Mouse (Mus musculus) forebrain, postnatal 0 days (tissue): ENCODE measurements at regions not wholly inside any gene's neighbourhood (a gene's known extent, or its start where the extent isn't known, plus 50 kb on each side); places are given as distances from the start of the nearest gene placed in this dataset.

Experiments used
- ATAC-seq: fragments of 200-750 bp; cut with Nextera tagmentation; 2 replicates; pipeline ENCODE4 v1.8.0; 2017; ENCODE audit warnings: mild to moderate bottlenecking, moderate library complexity
- DNase-seq: peaks from one replicate; pipeline ENCODE4 v3.0.0-alpha.2; 2015
- H3K27ac ChIP-seq: fragments of 300-500 bp; sonication (generic); 2 replicates; pipeline ENCODE4 v1.5.1; 2014; ENCODE audit warnings: low read depth, mild to moderate bottlenecking, antibody characterized with exemption, low read length, moderate library complexity, mixed read lengths
- H3K27me3 ChIP-seq: fragments of 300-500 bp; sonication (generic); 2 replicates; pipeline ENCODE4 v1.6.1; 2014; ENCODE audit warnings: mild to moderate bottlenecking, low read length, mixed read lengths; ENCODE audit not compliant: insufficient read depth
- H3K36me3 ChIP-seq: fragments of 300-500 bp; sonication (generic); 2 replicates; pipeline ENCODE4 v1.6.1; 2014; ENCODE audit warnings: mild to moderate bottlenecking, moderate library complexity; ENCODE audit not compliant: insufficient read depth
- H3K4me1 ChIP-seq: fragments of 300-500 bp; sonication (generic); 2 replicates; pipeline ENCODE4 v1.6.1; 2014; ENCODE audit warnings: antibody characterized with exemption; ENCODE audit not compliant: insufficient read depth
- H3K4me2 ChIP-seq: fragments of 300-500 bp; sonication (generic); 2 replicates; pipeline ENCODE4 v1.6.1; 2014; ENCODE audit warnings: low read depth, mild to moderate bottlenecking, moderate library complexity
- H3K4me3 ChIP-seq: fragments of 300-500 bp; sonication (generic); 2 replicates; pipeline ENCODE4 v1.5.1; 2014; ENCODE audit warnings: low read depth, low read length, mixed read lengths
- H3K9ac ChIP-seq: fragments of 300-500 bp; sonication (generic); 2 replicates; pipeline ENCODE4 v1.6.1; 2014; ENCODE audit warnings: mild to moderate bottlenecking
- H3K9me3 ChIP-seq: fragments of 300-500 bp; sonication (generic); 2 replicates; pipeline ENCODE4 v1.6.1; 2016; ENCODE audit warnings: low read length
- CTCF ChIP-seq: sonication (generic); IDR thresholded peaks from 2 replicates; pipeline ENCODE4 v1.5.1; 2016; ENCODE audit warnings: antibody characterized with exemption, control low read depth, low read depth
- WGBS: fragments of 180-500 bp; shearing (Covaris S2); extraction: QIAGEN DNeasy Blood & Tissue Kit; methylation state at CpG from one replicate; pipeline ENCODE4 v1.1.7; 2014; 5-methylcytosine and 5-hydroxymethylcytosine counted together

DNA sequence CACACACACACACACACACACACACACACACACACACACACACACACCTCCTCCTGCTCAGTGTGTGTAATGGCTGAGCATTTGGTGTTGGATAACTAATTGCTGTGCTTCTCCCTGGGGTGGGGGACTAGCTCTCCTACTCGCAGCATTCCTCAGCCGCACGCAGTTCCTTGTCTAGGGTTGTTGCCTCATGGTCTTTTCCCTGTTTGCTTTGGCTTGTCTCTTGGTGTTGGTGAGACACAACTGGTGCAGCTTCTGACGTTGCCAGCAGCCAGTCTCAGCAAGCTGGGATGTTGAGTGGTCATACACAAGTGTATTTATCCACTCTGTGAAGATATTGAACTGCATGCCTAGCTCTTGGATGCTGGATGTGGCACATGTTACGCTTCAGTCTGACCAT is 322.2 kb upstream of the Nr5a2 start:
- TF ChIP-seq CTCF = no peak
- no peaks in the 10 kb centered on the region for H3K27me3 ChIP-seq
- no peak overlapping the region for H3K4me2 ChIP-seq
- 86% methylated on average over 5 of the region's 5 CpGs for WGBS
- H3K36me3 ChIP-seq = no peaks in the 10 kb centered on the region
- no peaks in the 10 kb centered on the region for H3K9me3 ChIP-seq
- no peak overlapping the region for H3K9ac ChIP-seq
- H3K27ac ChIP-seq = no peak overlapping the region
- H3K4me1 ChIP-seq = no peaks in the 10 kb centered on the region
- no peak overlapping the region for H3K4me3 ChIP-seq
- ATAC-seq = no peak
- no peak for DNase-seq

DNA sequence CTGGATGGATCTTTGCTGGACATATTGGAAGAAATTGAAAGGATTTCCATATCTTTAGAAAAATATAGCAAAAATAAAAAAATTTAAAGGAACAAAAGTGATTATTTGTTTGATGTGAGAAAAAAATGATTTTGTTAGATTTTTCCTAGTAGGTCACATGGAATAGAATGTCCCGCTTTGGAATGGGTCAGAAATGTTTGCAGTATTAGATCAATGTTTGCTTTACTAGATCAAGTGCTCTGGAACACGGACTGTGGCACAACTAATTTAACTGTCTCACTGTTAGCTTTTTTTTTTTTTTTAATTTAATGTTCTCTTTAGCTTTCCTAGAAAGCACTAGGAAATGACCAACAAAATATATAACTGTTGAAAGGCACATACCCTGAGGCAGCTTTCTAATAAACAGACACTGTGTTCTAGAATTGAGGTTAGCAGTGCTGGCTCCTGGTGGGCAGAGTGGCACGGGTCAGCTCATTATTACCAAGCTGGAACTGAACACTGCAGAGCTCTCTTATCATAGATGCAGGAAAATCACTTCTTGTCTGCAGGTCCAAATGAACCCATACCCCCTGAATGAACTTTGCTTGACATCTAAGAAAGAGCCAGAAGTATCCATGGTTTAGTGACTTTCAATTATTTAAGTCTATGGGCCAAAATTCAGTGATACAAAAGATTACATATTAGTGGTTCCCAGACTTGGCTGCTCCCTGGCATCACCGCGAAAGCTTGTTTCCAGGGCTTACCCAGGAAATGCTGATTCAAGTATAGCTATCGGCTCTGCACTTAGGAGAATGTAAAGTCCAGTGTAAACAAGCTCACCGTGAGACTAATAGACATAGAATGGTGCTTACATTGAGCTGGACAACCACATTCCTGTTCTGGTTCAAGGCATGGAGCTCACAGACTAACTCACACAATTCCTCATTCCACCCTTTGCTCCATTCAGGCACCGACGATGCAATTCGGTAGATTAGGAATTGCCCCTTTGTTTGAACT is 320.4 kb upstream of the Nr5a2 start:
- Histone ChIP-seq H3K9ac (no peak overlapping the region), H3K4me1 (no peaks in the 10 kb centered on the region), H3K4me2 (no peak overlapping the region), H3K27me3 (no peaks in the 10 kb centered on the region), H3K4me3 (no peak overlapping the region), H3K27ac (no peak overlapping the region), H3K36me3 (no peaks in the 10 kb centered on the region), H3K9me3 (no peaks in the 10 kb centered on the region)
- DNase-seq = no peak
- WGBS = 47% methylated on average over 10 of the region's 10 CpGs
- TF ChIP-seq CTCF = no peak
- ATAC-seq = no peak

DNA sequence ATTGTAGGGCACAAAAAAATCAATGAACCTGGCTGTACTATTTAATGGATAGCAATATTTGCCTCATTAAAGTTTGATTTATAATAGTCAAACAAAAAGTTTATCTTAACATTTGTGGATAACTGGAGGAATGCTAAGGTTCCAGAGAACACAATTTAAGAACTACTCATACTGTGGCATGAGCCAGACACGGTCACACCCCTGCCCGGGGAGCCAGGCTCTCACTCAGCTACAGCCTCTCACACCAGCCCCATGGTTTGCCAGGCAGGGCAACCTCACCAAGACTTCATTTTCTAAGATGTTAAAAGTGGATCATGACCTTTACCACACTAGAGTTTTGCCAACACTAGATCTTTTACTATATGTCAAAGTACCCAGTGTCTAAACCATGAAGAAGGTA is 319.7 kb upstream of the Nr5a2 start:
- ATAC-seq = no peak
- no peak overlapping the region for H3K4me2 ChIP-seq
- no peak overlapping the region for H3K9ac ChIP-seq
- no peaks in the 10 kb centered on the region for H3K4me1 ChIP-seq
- no peak overlapping the region for H3K27ac ChIP-seq
- WGBS = 92% methylated on average over 2 of the region's 2 CpGs
- no peaks in the 10 kb centered on the region for H3K9me3 ChIP-seq
- H3K4me3 ChIP-seq = no peak overlapping the region
- no peaks in the 10 kb centered on the region for H3K36me3 ChIP-seq
- H3K27me3 ChIP-seq = no peaks in the 10 kb centered on the region
- TF ChIP-seq CTCF = no peak
- DNase-seq = no peak

DNA sequence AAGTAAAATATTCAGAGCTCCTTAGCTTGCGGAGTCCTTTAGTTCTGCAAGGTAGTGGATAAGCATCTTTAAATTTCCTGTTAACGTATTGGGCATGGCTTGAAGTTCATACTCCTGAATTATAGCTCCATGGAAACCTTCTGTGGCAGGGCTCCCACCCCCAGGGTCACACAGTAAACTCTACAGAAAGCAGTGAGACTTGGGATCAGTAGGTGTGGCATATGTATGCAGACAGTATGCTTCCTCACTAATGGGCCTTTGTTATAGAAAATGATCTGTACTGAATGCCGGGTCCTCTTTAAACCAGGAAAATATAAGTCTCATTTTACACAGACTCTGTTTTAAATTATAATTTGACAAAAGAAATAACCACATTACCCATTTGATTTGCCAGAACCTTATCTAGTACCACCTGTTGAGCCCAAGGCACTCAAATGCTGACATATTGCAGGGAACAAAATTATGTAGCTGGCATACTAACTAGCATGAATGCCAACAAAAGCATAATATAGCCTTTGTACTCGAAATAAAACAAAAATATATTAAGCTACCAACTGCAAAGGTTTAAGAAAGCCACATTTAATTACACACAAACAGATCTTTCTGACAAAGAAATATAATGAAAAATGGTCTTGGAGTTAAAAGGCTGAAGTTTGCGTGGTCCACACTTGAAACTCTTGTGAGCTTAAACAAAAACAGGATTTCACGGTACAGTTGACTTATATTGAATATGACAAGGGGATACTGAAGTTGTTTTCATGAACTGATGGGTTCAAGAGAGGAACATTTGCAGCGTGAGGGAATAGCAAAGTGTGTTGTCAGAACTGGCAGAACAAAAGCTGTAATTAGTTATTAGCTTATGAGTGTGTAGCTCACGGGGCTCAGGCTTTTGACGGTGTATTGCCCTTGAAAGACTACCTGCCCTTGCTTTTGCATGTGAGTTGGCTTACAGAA is 310.7 kb upstream of the Nr5a2 start:
- H3K27me3 ChIP-seq = no peaks in the 10 kb centered on the region
- H3K4me1 ChIP-seq = no peaks in the 10 kb centered on the region
- TF ChIP-seq CTCF = no peak
- H3K27ac ChIP-seq = no peak overlapping the region
- H3K4me3 ChIP-seq = no peak overlapping the region
- H3K4me2 ChIP-seq = no peak overlapping the region
- no peak for DNase-seq
- no peak for ATAC-seq
- no peak overlapping the region for H3K9ac ChIP-seq
- H3K36me3 ChIP-seq = no peaks in the 10 kb centered on the region
- 37% methylated on average over 9 of the region's 9 CpGs for WGBS
- no peaks in the 10 kb centered on the region for H3K9me3 ChIP-seq

DNA sequence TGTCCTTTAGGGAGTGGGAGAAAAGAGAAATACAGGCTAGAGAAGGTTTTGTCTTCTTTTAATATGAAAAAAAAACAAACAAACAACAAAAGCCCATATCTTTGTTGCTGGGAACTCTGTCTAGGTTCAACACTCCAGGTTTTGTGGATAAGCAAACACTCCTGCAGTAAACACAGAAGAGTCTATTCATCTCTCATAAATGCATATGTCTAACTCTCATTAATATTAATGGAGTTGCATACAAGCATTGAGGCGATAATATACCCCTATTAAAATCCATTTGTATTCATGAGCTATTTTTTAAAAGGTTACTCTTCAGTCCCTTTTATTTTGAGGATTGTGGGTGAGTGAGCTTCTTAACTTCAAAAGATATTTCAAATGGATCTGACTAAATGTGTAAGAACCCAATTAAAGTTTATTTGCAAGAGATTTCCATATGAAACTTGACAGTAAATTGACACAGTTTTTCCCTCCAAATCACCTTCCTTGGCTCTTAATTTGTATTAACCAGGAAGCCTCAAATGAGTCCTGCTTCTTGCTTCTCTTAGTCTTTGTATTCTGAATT is 302.6 kb upstream of the Nr5a2 start:
- Histone ChIP-seq H3K9me3 (no peaks in the 10 kb centered on the region), H3K27ac (no peak overlapping the region), H3K36me3 (no peaks in the 10 kb centered on the region), H3K4me3 (no peak overlapping the region), H3K4me1 (peaks cover 12% of the 10 kb centered on the region), H3K9ac (no peak overlapping the region), H3K4me2 (0 out of 2 replicates have a peak overlapping the region, but pooled peaks have one; percentile 21), H3K27me3 (no peaks in the 10 kb centered on the region)
- ATAC-seq (no peak), DNase-seq (no peak)
- no peak for TF ChIP-seq CTCF
- WGBS = 18% methylated on average over 1 of the region's 1 CpGs

DNA sequence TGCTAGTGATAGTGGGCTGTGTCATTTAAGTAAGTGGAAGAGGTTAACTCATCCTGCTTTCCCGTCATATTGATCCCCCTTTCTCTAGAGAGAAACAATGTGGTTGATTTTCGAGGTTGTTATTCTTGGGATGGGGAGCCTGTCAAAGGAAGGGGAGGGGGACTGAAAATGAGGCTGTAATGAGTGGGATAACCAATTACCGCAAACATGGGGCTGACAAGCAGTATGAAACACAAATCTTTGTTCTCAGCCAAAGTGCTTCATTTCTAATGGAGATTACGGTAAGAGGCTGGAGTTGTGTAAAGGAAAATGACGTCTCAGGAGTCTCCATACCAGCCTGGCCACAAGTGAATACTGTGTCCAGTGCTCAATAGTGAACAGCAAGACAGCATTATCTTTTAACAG is 301.9 kb upstream of the Nr5a2 start:
- ATAC-seq (peak; percentile 77; the same call in 1 of the 2 replicates), DNase-seq (peak; percentile 34)
- H3K4me1 ChIP-seq = peaks cover 12% of the 10 kb centered on the region
- H3K27ac ChIP-seq = 0 out of 2 replicates have a peak overlapping the region, but pooled peaks have one; percentile 15
- no peak overlapping the region for H3K4me3 ChIP-seq
- H3K4me2 ChIP-seq = peak overlapping the region; percentile 21
- no peaks in the 10 kb centered on the region for H3K27me3 ChIP-seq
- H3K36me3 ChIP-seq = no peaks in the 10 kb centered on the region
- WGBS = 8% methylated on average over 5 of the region's 5 CpGs
- no peak for TF ChIP-seq CTCF
- H3K9me3 ChIP-seq = no peaks in the 10 kb centered on the region
- H3K9ac ChIP-seq = no peak overlapping the region
